Mouse (Mus musculus): ENCODE measurements around the gene Mgat4a. TPM values are rescaled to one million over a fixed set of nuclear protein-coding genes. Genes with fewer than 3 reads are reported as not detected.

Gene Mgat4a
- total RNA-seq, 2 experiments from 2014 or later = 26.7 to 26.8 TPM

GRCm38 (mm10) chr1:37405137-37405536 lies 135.7 kb downstream of the Mgat4a start:
- DNase-seq (ENCODE audit: low spot score in 2 of 2) = no peak

GRCm38 (mm10) chr1:37401687-37402086 lies 139.1 kb downstream of the Mgat4a start:
- peak in 1 of 2 experiments; percentile 54 for DNase-seq (ENCODE audit: low spot score in 2 of 2)

- DNase-seq (ENCODE audit: low spot score in 2 of 2) = no peak
These were observed 141.1 kb downstream of the Mgat4a start for GRCm38 (mm10) chr1:37399734-37400133.

DNA sequence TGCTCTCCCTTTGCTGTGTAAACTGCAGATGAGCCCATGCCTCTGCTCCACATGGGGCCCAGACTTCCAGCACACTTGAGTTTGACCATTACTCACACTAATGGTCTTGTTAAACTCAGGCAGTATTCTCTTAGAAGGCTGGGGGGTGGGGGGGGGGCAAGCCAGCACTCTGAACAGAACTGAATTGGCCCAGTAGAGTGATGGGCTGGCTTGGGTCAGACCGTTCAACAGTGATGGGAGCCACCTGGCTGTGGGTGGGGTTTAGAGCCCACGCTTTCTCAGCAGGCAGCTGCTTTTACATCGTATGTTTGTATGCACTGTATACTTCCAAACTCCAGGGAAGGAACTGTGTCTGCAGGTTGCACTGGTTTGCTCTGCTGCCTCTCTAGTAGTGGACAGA lies 141.9 kb downstream of the Mgat4a start:
- DNase-seq (ENCODE audit: low spot score in 2 of 2) = no peak

DNA sequence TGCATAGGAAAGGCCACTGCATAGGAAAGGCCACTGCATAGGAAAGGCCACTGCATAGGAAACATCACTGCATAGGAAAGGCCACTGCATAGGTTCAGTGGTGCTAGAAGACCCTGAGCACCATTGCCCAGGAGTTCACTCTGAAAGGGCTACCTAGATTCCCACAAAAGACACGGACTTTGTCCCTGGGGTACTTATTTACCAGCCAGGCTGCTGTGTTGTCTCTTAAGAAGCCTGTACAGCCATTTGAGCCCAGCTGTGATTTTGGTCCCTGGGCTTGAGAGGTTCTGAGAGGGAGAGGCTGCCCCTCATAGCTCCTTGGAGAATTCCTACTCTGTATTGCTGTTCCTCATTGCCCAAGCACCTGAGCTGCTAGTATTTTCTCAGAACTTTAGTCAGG lies 144.3 kb downstream of the Mgat4a start:
- DNase-seq (ENCODE audit: low spot score in 2 of 2) = no peak

DNA sequence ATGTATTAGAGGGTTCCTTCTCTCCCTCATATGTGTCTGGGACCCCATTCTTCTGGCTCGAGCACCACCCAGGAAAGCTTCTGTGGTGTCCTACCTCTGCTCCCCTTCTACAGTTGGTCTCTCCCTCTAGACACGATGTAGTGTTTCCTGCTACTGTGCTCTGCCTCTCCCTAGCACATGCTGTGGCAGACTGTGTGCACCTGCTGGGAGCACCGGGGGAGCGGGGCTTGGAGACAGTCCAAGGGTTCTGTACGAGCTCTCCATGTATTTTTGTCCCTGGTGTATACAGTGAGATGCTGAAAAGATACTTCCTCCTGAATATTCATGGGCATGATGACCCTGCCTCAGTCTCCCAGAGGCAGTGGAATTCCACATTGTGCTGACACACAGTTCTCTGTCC lies 147.6 kb downstream of the Mgat4a start:
- peak in 1 of 2 experiments; percentile 53 for DNase-seq (ENCODE audit: low spot score in 2 of 2)

Other genes starting within 250 kb of the Mgat4a start
- 100 to 1,000 TPM; 123 to 132 TPM for gene Inpp4a, start 241.2 kb downstream of the Mgat4a start, total RNA-seq (2021)
- gene Coa5, start 110.9 kb downstream of the Mgat4a start, total RNA-seq (2021) = 10 to 100 TPM; 43.1 to 43.2 TPM
- 10 to 100 TPM; 55.3 to 57.6 TPM for gene Unc50, start 110.9 kb downstream of the Mgat4a start, total RNA-seq (2021)
- gene 2010300C02Rik, start 179.1 kb upstream of the Mgat4a start, total RNA-seq (2021) = 100 to 1,000 TPM; 260 to 286 TPM

Measured in layer of hippocampus, postnatal 14 days (tissue).